Mouse (Mus musculus) stomach, embryonic 16.5 days (tissue): ENCODE data around the gene Prpsap1. TPM values are rescaled to one million over a fixed set of nuclear protein-coding genes. Genes with fewer than 3 reads are reported as not detected.
A peak's percentile ranks its signal among the peaks of the same experiment; 100 is the strongest.

Experiments
- ATAC-seq: fragments of 200-750 bp; cut with Nextera tagmentation; 2 replicates; pipeline ENCODE4 v1.8.0; 2017; ENCODE audit warnings: moderate number of reproducible peaks, moderate TSS enrichment; ENCODE audit not compliant: insufficient read depth, low FRiP score
- H3K27ac ChIP-seq: fragments of 300-500 bp; sonication (generic); 2 replicates; pipeline ENCODE4 v1.5.1; 2014; ENCODE audit warnings: low read length
- H3K27me3 ChIP-seq: fragments of 300-500 bp; sonication (generic); 2 replicates; pipeline ENCODE4 v1.6.1; 2014; ENCODE audit warnings: low read length, control low read depth, mixed read lengths; ENCODE audit not compliant: control insufficient read depth, insufficient read depth
- H3K36me3 ChIP-seq: fragments of 300-500 bp; sonication (generic); 2 replicates; pipeline ENCODE4 v1.6.1; 2014; ENCODE audit warnings: low read length; ENCODE audit not compliant: control insufficient read depth, insufficient read depth
- H3K4me1 ChIP-seq: fragments of 300-500 bp; sonication (generic); 2 replicates; pipeline ENCODE4 v1.6.1; 2014; ENCODE audit warnings: low read length, control low read depth, mixed read lengths; ENCODE audit not compliant: control insufficient read depth, insufficient read depth
- H3K4me2 ChIP-seq: fragments of 300-500 bp; sonication (generic); 2 replicates; pipeline ENCODE4 v1.6.1; 2014; ENCODE audit warnings: low read depth, low read length, mixed read lengths
- H3K4me3 ChIP-seq: fragments of 300-500 bp; sonication (generic); replicated peaks from 2 replicates; pipeline ENCODE4 v1.5.1; 2014; ENCODE audit warnings: mild to moderate bottlenecking, low read length
- H3K9ac ChIP-seq: fragments of 300-500 bp; sonication (generic); 2 replicates; pipeline ENCODE4 v1.6.1; 2014; ENCODE audit warnings: low read length
- H3K9me3 ChIP-seq: fragments of 300-500 bp; sonication (generic); replicated peaks from 2 replicates; pipeline ENCODE4 v1.6.1; 2016; ENCODE audit warnings: low read length, control low read depth; ENCODE audit not compliant: control insufficient read depth
- WGBS: fragments of 180-500 bp; shearing (Covaris S2); extraction: QIAGEN DNeasy Blood & Tissue Kit; methylation state at CpG from one replicate; pipeline ENCODE4 v1.1.7; 2014; 5-methylcytosine and 5-hydroxymethylcytosine counted together
- polyA plus RNA-seq: library from polyadenylated mRNA; unstranded; fragments of >200 nt; fragmentation: Nextera tagmentation; extraction: Ambion mirVana; gene quantifications from 2 replicates; pipeline ENCODE4 v1.2.1, GENCODE M21; 2015

Prpsap1 gene
- polyA plus RNA-seq, 1 experiment from 2014 or later: 190 TPM

- Histone ChIP-seq H3K9ac (peak overlapping the region; percentile 54), H3K27ac (no peak overlapping the region), H3K27me3 (peaks cover 6% of the 10 kb centered on the region), H3K9me3 (no peaks in the 10 kb centered on the region), H3K36me3 (no peaks in the 10 kb centered on the region), H3K4me1 (peaks cover 6% of the 10 kb centered on the region), H3K4me3 (no peak overlapping the region), H3K4me2 (peak overlapping the region; percentile 50)
- WGBS: 25% methylated on average over 16 of the region's 16 CpGs
- peak; percentile 73 for ATAC-seq
Measured at GRCm38 (mm10) chr11:116445596-116446307, 48.2 kb downstream of the Prpsap1 start.

- whole genome bisulfite sequencing: 89% methylated on average over 6 of the region's 6 CpGs
- H3K4me1 ChIP-seq: peaks cover 6% of the 10 kb centered on the region
Measured at GRCm38 (mm10) chr11:116443935-116444334, 50.1 kb downstream of the Prpsap1 start.

GRCm38 (mm10) chr11:116443311-116443710 lies 50.7 kb downstream of the Prpsap1 start:
- Histone ChIP-seq H3K9me3 (no peaks in the 10 kb centered on the region), H3K9ac (no peak overlapping the region), H3K4me3 (no peak overlapping the region), H3K36me3 (no peaks in the 10 kb centered on the region), H3K27me3 (peaks cover 6% of the 10 kb centered on the region), H3K4me2 (no peak overlapping the region), H3K4me1 (peaks cover 6% of the 10 kb centered on the region), H3K27ac (no peak overlapping the region)
- WGBS: 82% methylated on average over 6 of the region's 6 CpGs
- no peak for ATAC-seq

More at GRCm38 (mm10) chr11:116443935-116444334, 50.1 kb downstream of the Prpsap1 start:
- no peak overlapping the region for H3K9ac ChIP-seq
- no peak overlapping the region for H3K27ac ChIP-seq
- H3K36me3 ChIP-seq: no peaks in the 10 kb centered on the region
- no peaks in the 10 kb centered on the region for H3K9me3 ChIP-seq
- H3K4me2 ChIP-seq: no peak overlapping the region
- ATAC-seq: no peak
- H3K4me3 ChIP-seq: no peak overlapping the region
- peaks cover 6% of the 10 kb centered on the region for H3K27me3 ChIP-seq

GRCm38 (mm10) chr11:116442867-116443177 lies 51.2 kb downstream of the Prpsap1 start:
- H3K4me1 ChIP-seq: peaks cover 6% of the 10 kb centered on the region
- no peak overlapping the region for H3K9ac ChIP-seq
- H3K27ac ChIP-seq: no peak overlapping the region
- no peaks in the 10 kb centered on the region for H3K9me3 ChIP-seq
- H3K4me3 ChIP-seq: no peak overlapping the region
- H3K4me2 ChIP-seq: no peak overlapping the region
- H3K27me3 ChIP-seq: peaks cover 6% of the 10 kb centered on the region
- WGBS: 65% methylated on average over 6 of the region's 6 CpGs
- ATAC-seq: no peak
- no peaks in the 10 kb centered on the region for H3K36me3 ChIP-seq

GRCm38 (mm10) chr11:116442129-116442866 lies 51.7 kb downstream of the Prpsap1 start:
- H3K4me1 ChIP-seq: peaks cover 9% of the 10 kb centered on the region
- H3K27ac ChIP-seq: no peak overlapping the region
- H3K36me3 ChIP-seq: no peaks in the 10 kb centered on the region
- H3K27me3 ChIP-seq: peaks cover 6% of the 10 kb centered on the region; the same call in 1 of the 2 replicates
- 73% methylated on average over 15 of the region's 15 CpGs for WGBS
- no peaks in the 10 kb centered on the region for H3K9me3 ChIP-seq
- H3K4me3 ChIP-seq: no peak overlapping the region
- H3K4me2 ChIP-seq: no peak overlapping the region
- no peak overlapping the region for H3K9ac ChIP-seq
- ATAC-seq: no peak

- no peak overlapping the region for H3K9ac ChIP-seq
- WGBS: 69% methylated on average over 7 of the region's 7 CpGs
- peaks cover 21% of the 10 kb centered on the region for H3K4me1 ChIP-seq
- no peaks in the 10 kb centered on the region for H3K36me3 ChIP-seq
- no peak overlapping the region for H3K4me2 ChIP-seq
- H3K9me3 ChIP-seq: no peaks in the 10 kb centered on the region
- ATAC-seq: no peak
- H3K27me3 ChIP-seq: no peaks in the 10 kb centered on the region
- no peak overlapping the region for H3K27ac ChIP-seq
- H3K4me3 ChIP-seq: no peak overlapping the region
Measured at GRCm38 (mm10) chr11:116440408-116441068, 53.5 kb downstream of the Prpsap1 start.

- no peak overlapping the region for H3K27ac ChIP-seq
Measured at GRCm38 (mm10) chr11:116439269-116440240, 54.4 kb downstream of the Prpsap1 start.

GRCm38 (mm10) chr11:116437541-116437940 lies 56.5 kb downstream of the Prpsap1 start:
- Histone ChIP-seq H3K4me1 (peaks cover 22% of the 10 kb centered on the region), H3K9ac (no peak overlapping the region; the same call in 1 of the 2 replicates), H3K4me2 (no peak overlapping the region), H3K27ac (no peak overlapping the region), H3K36me3 (no peaks in the 10 kb centered on the region), H3K27me3 (no peaks in the 10 kb centered on the region), H3K9me3 (no peaks in the 10 kb centered on the region), H3K4me3 (no peak overlapping the region)
- no peak for ATAC-seq
- 79% methylated on average over 11 of the region's 11 CpGs for WGBS

More at GRCm38 (mm10) chr11:116439269-116440240, 54.4 kb downstream of the Prpsap1 start:
- no peaks in the 10 kb centered on the region for H3K27me3 ChIP-seq
- peaks cover 20% of the 10 kb centered on the region for H3K4me1 ChIP-seq
- H3K4me2 ChIP-seq: no peak overlapping the region
- WGBS: 73% methylated on average over 19 of the region's 19 CpGs
- H3K36me3 ChIP-seq: no peaks in the 10 kb centered on the region
- ATAC-seq: no peak
- no peak overlapping the region for H3K9ac ChIP-seq
- no peak overlapping the region for H3K4me3 ChIP-seq
- H3K9me3 ChIP-seq: no peaks in the 10 kb centered on the region
